Mouse (Mus musculus) fat pad, adult 2 months (tissue): ENCODE measurements at regions not wholly inside any gene's neighbourhood (a gene's known extent, or its start where the extent isn't known, plus 50 kb on each side); places are given as distances from the start of the nearest gene placed in this dataset.

Source experiments
- DNase-seq: peaks from one replicate; pipeline ENCODE4 v3.0.0-alpha.2; 2011; ENCODE audit warnings: low read depth, low spot score; ENCODE audit errors: extremely low read depth

GRCm38 (mm10) chr10:118501571-118501970 lies 60.7 kb downstream of the Ifng start:
- no peak for DNase-seq

- peak; percentile 1 for DNase-seq
These were observed 64.0 kb downstream of the Ifng start for GRCm38 (mm10) chr10:118504811-118505210.

GRCm38 (mm10) chr10:118506154-118506553 lies 65.3 kb downstream of the Ifng start:
- DNase-seq = no peak

GRCm38 (mm10) chr10:118507630-118508029 lies 66.8 kb downstream of the Ifng start:
- no peak for DNase-seq

- DNase-seq = no peak
These were observed 76.0 kb downstream of the Ifng start for GRCm38 (mm10) chr10:118516839-118517238.

GRCm38 (mm10) chr10:118517995-118518394 lies 77.1 kb downstream of the Ifng start:
- no peak for DNase-seq

- DNase-seq = no peak
These were observed 105.1 kb downstream of the Ifng start for GRCm38 (mm10) chr10:118545966-118546365.

GRCm38 (mm10) chr10:118550201-118550600 lies 109.4 kb downstream of the Ifng start:
- no peak for DNase-seq

- no peak for DNase-seq
These were observed 118.0 kb downstream of the Ifng start for GRCm38 (mm10) chr10:118558848-118559247.

GRCm38 (mm10) chr10:118564041-118564440 lies 123.2 kb downstream of the Ifng start:
- no peak for DNase-seq

- DNase-seq = peak; percentile 62
These were observed 123.9 kb downstream of the Ifng start for GRCm38 (mm10) chr10:118564528-118565268.

- DNase-seq = no peak
These were observed 127.8 kb downstream of the Ifng start for GRCm38 (mm10) chr10:118568617-118569016.

GRCm38 (mm10) chr10:118569424-118569823 lies 128.6 kb downstream of the Ifng start:
- DNase-seq = no peak

- no peak for DNase-seq
These were observed 132.4 kb downstream of the Ifng start for GRCm38 (mm10) chr10:118573247-118573646.

- DNase-seq = no peak
These were observed 134.7 kb downstream of the Ifng start for GRCm38 (mm10) chr10:118575570-118575969.

GRCm38 (mm10) chr10:118581376-118581775 lies 140.5 kb downstream of the Ifng start:
- DNase-seq = no peak

- no peak for DNase-seq
These were observed 145.0 kb downstream of the Ifng start for GRCm38 (mm10) chr10:118585821-118586220.

GRCm38 (mm10) chr10:118588198-118588597 lies 147.4 kb downstream of the Ifng start:
- no peak for DNase-seq

GRCm38 (mm10) chr10:118592648-118593368 lies 152.0 kb downstream of the Ifng start:
- no peak for DNase-seq

- no peak for DNase-seq
These were observed 155.4 kb downstream of the Ifng start for GRCm38 (mm10) chr10:118596206-118596605.

- DNase-seq = no peak
These were observed 157.7 kb downstream of the Ifng start for GRCm38 (mm10) chr10:118598497-118598896.

GRCm38 (mm10) chr10:118599197-118599596 lies 158.4 kb downstream of the Ifng start:
- no peak for DNase-seq
